Mouse (Mus musculus) urinary bladder, postnatal 14 days (tissue): Measurements from ENCODE around the gene Tbkbp1.
A peak's percentile ranks its signal among the peaks of the same experiment; 100 is the strongest.
"Not testable (repeated sequence)": the region's sequence is repeated elsewhere in the genome, so short reads cannot be mapped to it uniquely, and the experiment has no call there.

Source experiments
- DNase-seq: peaks from one replicate; pipeline ENCODE4 v3.0.0; 2021; ENCODE audit warnings: low spot score

Tbkbp1 gene

GRCm38 (mm10) chr11:97151343-97151801 lies at the start of gene Tbkbp1:
TSS of gene Tbkbp1 (minus strand) at chr11:97151495.
- no peak for DNase-seq

GRCm38 (mm10) chr11:97199519-97199918 lies 48.2 kb upstream of the Tbkbp1 start:
- no peak for DNase-seq

GRCm38 (mm10) chr11:97198601-97199000 lies 47.3 kb upstream of the Tbkbp1 start:
- peak; percentile 42 for DNase-seq

GRCm38 (mm10) chr11:97197021-97197420 lies 45.7 kb upstream of the Tbkbp1 start:
- no peak for DNase-seq

GRCm38 (mm10) chr11:97196541-97196940 lies 45.2 kb upstream of the Tbkbp1 start:
- no peak for DNase-seq

GRCm38 (mm10) chr11:97192621-97192951 lies 41.3 kb upstream of the Tbkbp1 start:
- no peak for DNase-seq

GRCm38 (mm10) chr11:97191915-97192620 lies 40.8 kb upstream of the Tbkbp1 start:
- DNase-seq: no peak

GRCm38 (mm10) chr11:97190992-97191391 lies 39.7 kb upstream of the Tbkbp1 start:
- no peak for DNase-seq

GRCm38 (mm10) chr11:97189645-97190044 lies 38.4 kb upstream of the Tbkbp1 start:
- not testable (repeated sequence) for DNase-seq

GRCm38 (mm10) chr11:97189231-97189630 lies 37.9 kb upstream of the Tbkbp1 start:
- DNase-seq: no peak

- no peak for DNase-seq
Measured at GRCm38 (mm10) chr11:97188643-97188955, 37.3 kb upstream of the Tbkbp1 start.

- peak; percentile 99 for DNase-seq
Measured at GRCm38 (mm10) chr11:97187764-97188642, 36.7 kb upstream of the Tbkbp1 start, which contains the start of gene Kpnb1. TSS of gene Kpnb1 (minus strand) at chr11:97187881.

- peak; percentile 98 for DNase-seq
Measured at GRCm38 (mm10) chr11:97186947-97187763, 35.9 kb upstream of the Tbkbp1 start.

GRCm38 (mm10) chr11:97185704-97186614 lies 34.7 kb upstream of the Tbkbp1 start:
- DNase-seq: no peak

GRCm38 (mm10) chr11:97184875-97185274 lies 33.6 kb upstream of the Tbkbp1 start:
- DNase-seq: no peak

- DNase-seq: no peak
Measured at GRCm38 (mm10) chr11:97182446-97182845, 31.2 kb upstream of the Tbkbp1 start.

GRCm38 (mm10) chr11:97181061-97181460 lies 29.8 kb upstream of the Tbkbp1 start:
- no peak for DNase-seq

GRCm38 (mm10) chr11:97178198-97178597 lies 26.9 kb upstream of the Tbkbp1 start:
- no peak for DNase-seq

- DNase-seq: peak; percentile 35
Measured at GRCm38 (mm10) chr11:97176851-97177250, 25.6 kb upstream of the Tbkbp1 start.

GRCm38 (mm10) chr11:97175499-97175898 lies 24.2 kb upstream of the Tbkbp1 start:
- DNase-seq: no peak

- no peak for DNase-seq
Measured at GRCm38 (mm10) chr11:97160341-97160740, 9.0 kb upstream of the Tbkbp1 start.
